Mouse (Mus musculus): ENCODE data around the gene Aicda.
A peak's percentile ranks its signal among the peaks of the same experiment; 100 is the strongest.

The Aicda gene

DNA sequence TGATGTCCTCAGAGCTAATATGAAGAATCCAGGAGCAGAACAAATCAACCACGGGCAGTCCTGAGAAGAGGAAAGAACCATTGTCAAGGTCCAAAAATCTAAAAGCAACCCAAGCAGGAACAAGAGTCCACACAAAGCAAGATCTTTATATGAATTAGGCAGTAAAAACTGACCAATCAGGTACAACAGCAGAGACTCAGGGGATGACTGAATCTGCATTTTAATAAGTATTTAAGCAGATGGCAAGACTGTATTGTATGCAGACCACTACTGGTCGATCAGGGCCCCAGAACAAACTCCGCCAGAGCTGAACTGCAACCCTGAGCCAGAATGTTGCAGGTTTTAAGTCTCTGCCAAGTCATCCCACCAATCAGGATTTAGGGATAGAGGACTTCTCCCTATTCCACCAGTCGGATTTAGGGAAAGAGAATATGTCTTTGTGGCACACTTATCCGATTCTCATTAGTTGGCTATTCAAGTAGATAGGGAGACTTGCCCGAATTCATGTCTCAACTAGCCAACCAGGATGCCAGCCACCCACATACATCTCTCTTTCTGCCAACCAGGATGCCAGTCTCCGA, 46.6 kb downstream of the Aicda start:
- no peak for DNase-seq (ENCODE audit: low read depth, low spot score)

DNA sequence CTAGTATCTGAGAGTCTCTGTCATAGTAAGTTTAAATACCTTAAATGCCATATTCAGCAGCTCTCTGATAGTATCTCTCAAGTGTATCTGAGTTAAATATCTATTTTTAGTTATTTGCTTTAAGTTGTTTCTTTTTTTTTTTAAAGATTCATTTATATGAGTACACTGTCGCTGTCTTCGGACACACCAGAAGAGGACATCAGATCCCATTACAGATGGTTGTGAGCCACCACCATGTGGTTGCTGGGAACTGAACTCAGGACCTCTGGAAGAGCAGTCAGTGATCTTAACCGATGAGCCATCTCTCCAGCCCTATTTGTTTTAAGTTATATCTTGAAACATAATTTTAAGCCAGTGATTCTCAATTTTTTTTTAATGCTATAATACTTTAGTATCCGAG, 47.4 kb downstream of the Aicda start:
- DNase-seq (ENCODE audit: low read depth, low spot score): no peak

DNA sequence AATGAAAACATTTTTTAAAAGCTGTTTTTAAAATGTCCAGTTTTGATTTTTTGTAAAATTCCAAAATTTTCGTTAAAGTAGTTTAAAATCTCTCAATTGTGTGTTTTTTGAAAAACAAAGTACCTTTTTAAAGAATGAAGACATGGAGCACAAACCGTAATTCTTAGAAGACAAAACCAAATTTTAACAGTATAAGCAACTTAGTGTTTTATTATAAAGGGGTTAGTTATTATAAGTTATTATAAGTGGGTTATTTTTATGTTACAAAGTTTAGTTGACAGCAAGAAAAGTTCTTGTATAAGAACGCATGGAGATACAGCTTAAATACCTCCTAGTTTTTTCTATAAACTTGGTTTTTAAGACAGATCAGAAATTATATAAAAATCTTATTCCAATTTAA, 48.0 kb downstream of the Aicda start:
- DNase-seq (ENCODE audit: low read depth, low spot score): no peak

DNA sequence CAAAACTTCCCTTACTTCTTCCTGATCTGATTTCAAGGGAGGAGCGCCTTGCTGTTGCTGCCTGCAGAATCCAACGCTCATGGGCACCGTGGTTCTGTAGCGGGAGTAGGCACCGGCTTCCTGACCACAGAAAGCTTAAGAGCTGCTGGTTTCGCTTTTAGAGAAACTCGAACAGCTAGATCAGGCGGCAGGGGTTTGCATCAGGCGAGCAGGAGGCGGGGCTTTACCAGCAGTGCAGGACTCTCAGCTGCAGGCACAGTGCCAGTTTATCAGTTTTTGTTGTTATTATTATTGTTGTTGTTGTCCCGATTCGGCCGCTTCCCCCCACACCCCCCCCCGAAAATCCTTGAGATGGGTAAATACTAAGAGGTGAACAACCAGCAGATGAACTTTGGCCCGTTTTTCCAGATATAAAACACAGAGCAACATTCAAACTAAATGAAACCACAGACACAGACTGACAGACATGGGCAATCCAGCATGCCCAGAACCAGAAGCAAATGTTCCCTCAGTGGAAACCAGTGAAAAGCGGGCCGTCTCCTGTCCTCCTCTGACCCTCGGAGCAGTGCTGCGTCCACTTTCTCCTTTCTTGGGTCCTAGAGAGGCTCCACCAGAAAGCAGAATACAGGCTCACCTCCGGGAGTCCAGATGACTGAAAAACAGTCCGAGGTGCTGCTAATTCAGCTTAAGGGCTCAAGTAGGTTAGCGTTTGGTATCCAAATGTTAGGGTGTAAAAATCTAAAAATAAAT, 48.8 kb downstream of the Aicda start, which contains the start of gene Apobec1:
Gene Apobec1, minus strand, starts transcription at position 203 of the 750 bp plus-strand sequence.
- DNase-seq (ENCODE audit: low read depth, low spot score): peak; percentile 29

DNA sequence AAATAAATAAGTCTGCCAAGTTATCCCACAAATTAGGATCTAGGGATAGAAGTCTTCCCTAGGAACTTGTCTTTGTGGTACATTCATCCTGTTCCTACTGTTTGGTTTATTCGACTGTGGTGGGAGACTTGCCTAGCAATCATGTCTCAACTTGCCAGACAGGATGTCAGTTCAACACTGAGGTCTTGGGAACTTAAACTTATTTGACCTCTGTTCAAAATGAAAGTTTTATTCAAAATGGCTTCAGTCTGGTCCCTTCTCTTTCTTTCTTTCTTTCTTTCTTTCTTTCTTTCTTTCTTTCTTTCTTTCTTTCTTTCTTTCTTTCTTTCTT, 49.4 kb downstream of the Aicda start:
- no peak for DNase-seq (ENCODE audit: low read depth, low spot score)

DNA sequence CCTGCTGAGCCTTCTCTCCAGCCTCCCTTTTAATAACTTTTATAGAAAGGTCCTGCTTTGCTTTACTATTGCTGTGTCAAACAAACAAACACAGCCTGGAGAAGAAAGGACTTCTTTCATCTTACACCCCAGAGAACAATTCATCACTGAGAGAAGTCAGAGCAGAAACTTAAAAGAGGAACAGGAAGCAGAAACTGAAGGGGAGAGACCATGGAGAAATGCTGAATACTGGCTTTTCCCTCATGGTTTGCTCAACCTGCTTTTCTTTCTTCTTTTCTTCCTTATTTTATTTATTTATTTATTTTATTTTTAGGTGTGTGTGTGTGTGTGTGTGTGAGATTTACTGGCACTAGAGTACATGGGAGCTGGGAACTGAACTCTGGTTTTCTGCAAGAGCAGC, 50.7 kb downstream of the Aicda start:
- DNase-seq (ENCODE audit: low read depth, low spot score): no peak

DNA sequence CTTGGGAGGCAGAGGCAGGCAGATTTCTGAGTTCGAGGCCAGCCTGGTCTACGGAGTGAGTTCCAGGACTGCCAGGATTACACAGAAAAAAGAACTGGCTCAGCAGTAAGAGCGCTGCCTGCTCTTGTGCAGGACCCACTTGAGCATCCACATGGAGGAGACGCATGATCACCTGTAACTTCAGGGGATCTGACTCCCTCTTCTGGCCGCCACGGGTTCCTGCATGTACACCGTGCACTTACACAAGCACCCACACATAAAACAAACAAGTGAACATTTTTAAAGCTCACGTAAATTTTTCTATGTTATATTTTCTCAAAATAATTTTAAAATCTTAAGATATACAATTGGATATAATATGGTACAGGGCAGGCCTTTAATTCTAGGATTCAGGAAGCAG, 51.9 kb downstream of the Aicda start:
- no peak for DNase-seq (ENCODE audit: low read depth, low spot score)

DNA sequence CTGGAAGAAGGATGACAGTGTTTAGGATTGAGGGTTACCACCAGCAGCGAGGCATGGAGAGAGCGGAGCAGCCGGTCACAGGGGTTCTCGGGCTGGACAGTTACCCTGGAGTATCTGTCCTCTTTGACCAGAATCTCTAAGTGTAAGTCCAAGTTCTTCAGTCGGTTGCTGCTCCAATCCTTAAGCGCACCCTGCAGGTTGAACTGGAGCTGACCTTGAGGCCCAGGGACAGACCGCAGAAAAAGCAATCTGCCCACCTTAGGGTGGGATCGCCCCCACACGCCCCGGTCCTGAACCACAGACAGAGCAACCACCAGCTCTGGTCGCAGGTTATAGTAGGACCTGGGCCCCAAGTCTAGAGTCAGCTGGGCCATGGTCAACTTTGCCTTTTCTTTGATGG, 53.1 kb downstream of the Aicda start:
- DNase-seq (ENCODE audit: low read depth, low spot score): no peak

DNA sequence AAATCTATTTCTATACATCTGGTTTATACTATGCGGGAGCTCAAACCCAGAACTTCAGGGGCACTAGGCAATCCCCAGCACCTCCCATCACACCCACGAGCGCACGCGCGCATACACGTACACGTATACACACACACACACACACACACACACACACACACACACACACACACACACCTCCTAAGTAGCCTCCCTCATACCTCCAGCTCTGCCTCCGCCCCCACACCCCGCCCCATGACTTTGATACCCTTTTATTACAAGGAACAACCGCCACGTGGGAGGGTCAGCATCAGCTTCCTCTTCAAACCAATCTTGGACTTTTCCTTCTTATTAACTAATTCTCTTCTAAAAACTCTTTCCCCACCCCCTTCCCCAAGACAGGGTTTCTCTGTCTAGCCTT, 54.1 kb downstream of the Aicda start:
- no peak for DNase-seq (ENCODE audit: low read depth, low spot score)

DNA sequence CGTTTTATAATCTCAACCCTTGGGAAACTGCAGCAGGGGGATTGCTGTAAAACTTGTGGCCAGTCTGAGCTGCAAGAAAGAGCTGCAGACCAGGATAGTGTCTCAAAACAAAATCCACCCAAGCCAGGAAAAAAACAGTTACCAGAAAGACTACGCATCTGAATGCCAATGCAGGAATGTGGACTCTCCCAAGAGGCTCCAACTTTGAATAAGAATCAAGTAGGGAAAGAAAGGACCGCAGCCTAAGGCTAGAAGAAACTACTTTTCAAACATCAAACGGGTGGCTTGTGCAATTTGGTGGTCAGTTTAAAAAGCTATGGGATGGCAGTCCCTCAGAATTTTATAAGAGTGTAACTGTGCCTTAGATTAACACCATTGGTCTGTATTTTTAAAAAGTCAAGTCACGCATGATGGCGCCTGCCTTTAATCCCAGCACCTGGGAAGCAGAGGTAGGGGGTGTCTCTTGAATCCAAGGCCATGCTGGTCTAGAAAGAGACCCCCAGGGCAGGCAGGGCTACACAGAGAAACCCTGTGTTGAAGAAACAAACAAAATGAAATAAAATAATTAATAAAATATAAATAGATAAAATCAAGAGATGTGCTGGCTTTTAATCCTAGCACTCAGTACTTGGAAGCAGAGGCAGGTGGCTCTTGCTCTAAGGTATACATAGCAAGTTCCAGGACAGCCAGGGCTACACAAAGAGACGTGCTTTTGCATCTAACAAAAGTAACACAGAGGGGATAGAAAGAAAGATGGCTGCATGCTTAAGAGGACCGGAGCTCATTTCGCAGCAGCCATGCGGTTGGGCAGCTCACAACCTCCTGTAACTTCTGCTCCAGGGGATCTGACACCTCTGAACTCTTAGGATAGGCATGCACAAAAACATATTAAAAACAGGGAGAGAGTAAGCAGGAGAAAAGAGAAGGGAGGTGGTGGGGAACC, 55.1 kb downstream of the Aicda start:
- no peak for DNase-seq (ENCODE audit: low read depth, low spot score)

DNA sequence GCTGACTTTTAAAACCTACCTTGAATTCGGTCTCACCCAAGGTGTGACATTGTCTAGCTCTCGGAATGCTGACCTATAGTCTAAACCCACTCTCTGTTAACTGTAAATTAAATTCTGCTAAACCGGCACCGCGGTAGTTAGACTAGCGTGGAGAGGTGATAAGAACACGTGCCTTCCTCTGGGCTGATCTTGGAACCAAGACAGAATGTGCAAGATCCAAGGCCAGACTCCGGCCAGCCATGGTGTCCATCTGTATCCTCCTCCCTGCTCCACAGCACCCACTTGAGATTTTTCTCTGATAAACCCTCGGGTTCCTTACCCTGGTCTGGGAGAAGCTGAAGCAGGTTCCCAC, 55.8 kb downstream of the Aicda start:
- no peak for DNase-seq (ENCODE audit: low read depth, low spot score)

DNA sequence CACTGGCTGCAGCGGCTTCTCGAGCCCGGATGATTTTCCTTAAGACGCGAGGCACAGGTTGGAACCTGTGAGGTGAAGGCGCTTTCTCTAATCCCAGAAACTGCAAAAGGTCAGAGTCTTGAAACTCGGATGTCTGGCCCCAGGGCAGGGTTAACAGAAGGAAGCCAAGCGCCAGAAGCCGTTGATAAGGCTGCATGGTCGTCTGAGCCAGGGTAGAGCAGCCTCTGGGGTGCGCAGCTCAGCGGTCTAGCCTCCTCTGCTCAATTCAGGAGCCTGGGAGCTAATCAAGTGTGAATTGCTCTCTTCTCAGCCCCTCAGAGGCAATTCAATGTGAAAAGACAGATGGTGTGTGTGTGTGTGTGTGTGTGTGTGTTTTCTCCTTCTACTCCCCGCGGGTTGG, 56.2 kb downstream of the Aicda start, which contains the start of gene Gdf3:
Gene Gdf3, minus strand, starts transcription at position 317 of the 400 bp plus-strand sequence.
- DNase-seq (ENCODE audit: low read depth, low spot score): no peak

DNA sequence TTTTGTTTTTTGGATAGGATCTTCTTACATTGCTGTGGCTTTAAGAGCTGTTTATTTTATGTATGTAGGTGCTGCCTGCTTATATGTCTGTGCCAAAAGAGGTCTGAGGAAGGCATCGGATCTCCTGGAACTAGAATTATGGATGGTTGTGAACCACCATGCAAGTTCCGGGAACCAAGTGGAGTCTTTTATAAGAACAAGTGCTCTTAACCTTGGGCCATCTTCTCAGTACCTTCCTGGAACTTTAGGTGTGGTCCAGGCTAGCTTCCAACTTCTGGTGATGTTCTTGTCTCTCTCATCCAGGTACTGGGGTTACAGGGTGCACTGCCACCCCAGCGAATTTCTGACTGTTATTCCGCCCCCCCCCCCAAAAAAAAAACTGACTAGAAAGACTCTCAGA, 58.8 kb downstream of the Aicda start:
- no peak for DNase-seq (ENCODE audit: low read depth, low spot score)
